Mouse (Mus musculus) heart, postnatal 25 days (tissue): ENCODE data around the gene Doc2a. TPM values are rescaled to one million over a fixed set of nuclear protein-coding genes. Genes with fewer than 3 reads are reported as not detected.

ENCODE experiments used
- DNase-seq: peaks from one replicate; pipeline ENCODE4 v3.0.0; 2022; ENCODE audit warnings: low spot score
- intact Hi-C: fragments of 180-260 bp; cut with DNase I; formaldehyde crosslinking; loops from one replicate; pipeline ENCODE4 v1.15.1; 2025
- total RNA-seq, 2 experiments: library from RNA; stranded (reverse); gene quantifications; 2 replicates each; pipeline ENCODE4 v1.2.3; 2021

The Doc2a gene
- total RNA-seq, 2 experiments from 2014 or later, result not detected

GRCm38 (mm10) chr7:126821835-126822511 is 25.2 kb upstream of the Doc2a start:
- intact Hi-C loops, result loop anchor here (1.0 to 5.0 kb wide), 2 partner anchors 205 to 283 kb away; partner anchors contain the start of gene Maz
- peak; percentile 57 for DNase-seq

- no peak for DNase-seq
- intact Hi-C loops, result loop anchor here (1.0 to 5.0 kb wide), 2 partner anchors 205 to 283 kb away; partner anchors contain the start of gene Maz
Measured at GRCm38 (mm10) chr7:126822741-126823140, 24.5 kb upstream of the Doc2a start.

- no peak for DNase-seq
Measured at GRCm38 (mm10) chr7:126823202-126823711, 24.0 kb upstream of the Doc2a start.

GRCm38 (mm10) chr7:126823940-126824339 is 23.3 kb upstream of the Doc2a start:
- intact Hi-C loops, result loop anchor here (5.0 kb wide), 1 partner anchor 203 kb away; the partner anchor contains the start of gene Maz

More at GRCm38 (mm10) chr7:126823202-126823711, 24.0 kb upstream of the Doc2a start:
- intact Hi-C loops, result loop anchor here (5.0 kb wide), 1 partner anchor 204 kb away; the partner anchor contains the start of gene Maz

GRCm38 (mm10) chr7:126825403-126825802 is 21.8 kb upstream of the Doc2a start:
- intact Hi-C loops, result loop anchor here (5.0 kb wide), 1 partner anchor 122 kb away; the partner anchor contains the start of gene Asphd1
- DNase-seq, result no peak

More at GRCm38 (mm10) chr7:126823940-126824339, 23.3 kb upstream of the Doc2a start:
- no peak for DNase-seq

- intact Hi-C loops, result loop anchor here (5.0 kb wide), 1 partner anchor 121 kb away; the partner anchor contains the start of gene Asphd1
- DNase-seq, result no peak
Measured at GRCm38 (mm10) chr7:126825952-126826351, 21.3 kb upstream of the Doc2a start.

GRCm38 (mm10) chr7:126831539-126831938 is 15.7 kb upstream of the Doc2a start, which contains the start of gene 4930451I11Rik:
Gene 4930451I11Rik, minus strand, starts transcription at chr7:126831639.
- intact Hi-C loops, result loop anchor here (5.0 kb wide), 2 partner anchors 56 to 131 kb away; no protein-coding TSS in a partner anchor
- no peak for DNase-seq

- peak; percentile 33 for DNase-seq
- intact Hi-C loops, result loop anchor here (1.0 to 5.0 kb wide), 4 partner anchors 55 to 278 kb away; no protein-coding TSS in a partner anchor
Measured at GRCm38 (mm10) chr7:126832036-126832598, 15.1 kb upstream of the Doc2a start.

GRCm38 (mm10) chr7:126833294-126833693 is 13.9 kb upstream of the Doc2a start:
- intact Hi-C loops, result loop anchor here (5.0 kb wide), 2 partner anchors 54 to 129 kb away; no protein-coding TSS in a partner anchor
- DNase-seq, result no peak

GRCm38 (mm10) chr7:126843276-126843675 is 3.9 kb upstream of the Doc2a start:
- intact Hi-C loops, result no loop called here

GRCm38 (mm10) chr7:126845516-126845915 is 1.7 kb upstream of the Doc2a start:
- no peak for DNase-seq

More at GRCm38 (mm10) chr7:126843276-126843675, 3.9 kb upstream of the Doc2a start:
- no peak for DNase-seq

GRCm38 (mm10) chr7:126847421-126848398 is 494 bp downstream of the Doc2a start:
- no peak for DNase-seq
- intact Hi-C loops, result no loop called here

More at GRCm38 (mm10) chr7:126845516-126845915, 1.7 kb upstream of the Doc2a start:
- intact Hi-C loops, result no loop called here

GRCm38 (mm10) chr7:126848794-126849193 is 1.6 kb downstream of the Doc2a start:
- no peak for DNase-seq
- intact Hi-C loops, result no loop called here

GRCm38 (mm10) chr7:126850161-126850560 is 2.9 kb downstream of the Doc2a start:
- DNase-seq, result no peak
- intact Hi-C loops, result no loop called here

- intact Hi-C loops, result no loop called here
- DNase-seq, result no peak
Measured at GRCm38 (mm10) chr7:126851192-126851591, 4.0 kb downstream of the Doc2a start.

GRCm38 (mm10) chr7:126853454-126853853 is 6.2 kb downstream of the Doc2a start:
- DNase-seq, result no peak
- intact Hi-C loops, result no loop called here

- intact Hi-C loops, result no loop called here
- DNase-seq, result no peak
Measured at GRCm38 (mm10) chr7:126855641-126856040, 8.4 kb downstream of the Doc2a start.

- DNase-seq, result no peak
- intact Hi-C loops, result no loop called here
Measured at GRCm38 (mm10) chr7:126856741-126857420, 9.7 kb downstream of the Doc2a start.

GRCm38 (mm10) chr7:126860987-126861386 is 13.8 kb downstream of the Doc2a start:
- intact Hi-C loops, result loop anchor here (5.0 kb wide), 1 partner anchor 36 kb away; no protein-coding TSS in a partner anchor
- no peak for DNase-seq
